Mouse (Mus musculus): ENCODE measurements at regions not wholly inside any gene's neighbourhood (a gene's known extent, or its start where the extent isn't known, plus 50 kb on each side); places are given as distances from the start of the nearest gene placed in this dataset.
"Not testable (repeated sequence)": the region's sequence is repeated elsewhere in the genome, so short reads cannot be mapped to it uniquely, and the experiment has no call there.

- H3K4me3 ChIP-seq (ENCODE audit: low read length); H3K27ac ChIP-seq; H3K9ac ChIP-seq (replicated peaks; ENCODE audit: low read length); DNase-seq (ENCODE audit: low spot score); ATAC-seq; H3K4me1 ChIP-seq (ENCODE audit: insufficient read depth, low read length); H3K27me3 ChIP-seq (ENCODE audit: insufficient read depth, low read length); H3K9me3 ChIP-seq (ENCODE audit: low read length); H3K36me3 ChIP-seq (ENCODE audit: insufficient read depth, low read length); H3K4me2 ChIP-seq (ENCODE audit: low read depth, low read length): not testable (repeated sequence)
- WGBS = 57% methylated on average over 2 of the region's 2 CpGs
Measured at GRCm38 (mm10) chr17:10150403-10150689, 169.3 kb downstream of the Qk start.

DNA sequence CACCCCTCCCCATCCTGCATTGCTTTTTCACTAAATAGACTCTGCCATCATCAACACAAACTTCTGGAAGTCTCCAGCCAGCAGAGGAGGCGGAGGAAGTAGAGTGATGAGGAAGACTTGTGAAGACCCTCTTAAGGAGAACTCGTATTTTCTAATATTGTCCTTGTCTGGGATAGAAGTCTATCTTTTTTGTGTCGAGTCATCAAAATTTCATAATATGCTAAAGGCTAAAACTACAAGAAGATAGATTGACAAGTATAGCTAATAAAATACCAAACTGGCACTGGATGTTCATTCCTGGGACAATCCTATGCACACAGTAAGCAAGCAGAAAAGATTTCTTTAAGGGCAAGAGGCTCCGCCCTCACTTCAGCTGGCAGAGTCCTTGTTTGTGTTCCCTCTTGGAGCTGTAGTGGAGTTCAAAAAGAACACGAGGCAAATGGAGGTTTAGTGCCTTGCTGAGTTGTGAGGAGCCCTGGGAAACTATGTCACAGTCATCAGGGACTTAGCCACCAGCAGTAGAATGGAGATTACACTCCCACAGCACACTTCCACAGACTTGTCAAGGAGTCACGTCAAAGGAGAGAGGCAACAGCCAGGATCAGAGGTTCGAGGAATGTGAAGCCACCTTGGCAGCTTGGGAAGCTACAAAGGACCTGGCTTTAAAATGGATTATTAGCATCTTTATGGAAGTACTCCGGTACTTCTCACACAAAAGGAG, 169.8 kb downstream of the Qk start:
- H3K27ac ChIP-seq = no peak overlapping the region
- H3K4me2 ChIP-seq (ENCODE audit: low read depth, low read length) = no peak overlapping the region
- ATAC-seq (no peak), DNase-seq (ENCODE audit: low spot score) (no peak)
- H3K36me3 ChIP-seq (ENCODE audit: insufficient read depth, low read length) = no peaks in the 10 kb centered on the region
- TF ChIP-seq CTCF (IDR thresholded peaks at IDR 0.05; ENCODE audit: low read depth) = no peak
- no peaks in the 10 kb centered on the region for H3K27me3 ChIP-seq (ENCODE audit: insufficient read depth, low read length)
- H3K9me3 ChIP-seq (ENCODE audit: low read length) = no peaks in the 10 kb centered on the region
- H3K4me1 ChIP-seq (ENCODE audit: insufficient read depth, low read length) = no peaks in the 10 kb centered on the region
- H3K9ac ChIP-seq (replicated peaks; ENCODE audit: low read length) = no peak overlapping the region
- H3K4me3 ChIP-seq (ENCODE audit: low read length) = no peak overlapping the region
- WGBS = 69% methylated on average over 8 of the region's 8 CpGs

DNA sequence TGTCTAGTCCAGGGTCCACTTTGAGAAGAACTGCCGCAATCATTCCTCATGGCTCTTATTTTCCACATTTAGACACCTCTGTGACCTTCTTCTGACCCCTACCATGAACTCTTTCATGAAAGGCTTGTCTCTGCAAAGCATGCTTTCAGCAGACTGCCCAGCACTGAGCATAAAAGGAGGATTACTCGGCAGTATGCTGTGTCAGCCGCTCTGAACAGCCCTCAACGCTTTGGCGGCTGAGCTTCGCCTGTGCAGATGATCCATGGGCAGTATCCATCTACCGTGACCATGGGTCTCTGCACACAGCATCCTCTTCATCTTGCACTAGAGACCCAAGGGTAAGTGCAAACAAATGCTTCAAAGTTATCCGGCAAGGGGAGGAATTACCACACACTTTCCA, 172.5 kb downstream of the Qk start:
- no peak overlapping the region for H3K27ac ChIP-seq
- ATAC-seq = no peak
- 28% methylated on average over 8 of the region's 8 CpGs for WGBS
- H3K4me2 ChIP-seq (ENCODE audit: low read depth, low read length) = no peak overlapping the region
- no peak overlapping the region for H3K9ac ChIP-seq (replicated peaks; ENCODE audit: low read length)
- no peaks in the 10 kb centered on the region for H3K36me3 ChIP-seq (ENCODE audit: insufficient read depth, low read length)
- peak; percentile 27 for DNase-seq (ENCODE audit: low spot score)
- H3K4me1 ChIP-seq (ENCODE audit: insufficient read depth, low read length) = no peaks in the 10 kb centered on the region
- no peaks in the 10 kb centered on the region for H3K27me3 ChIP-seq (ENCODE audit: insufficient read depth, low read length)
- H3K4me3 ChIP-seq (ENCODE audit: low read length) = no peak overlapping the region
- no peak for TF ChIP-seq CTCF (IDR thresholded peaks at IDR 0.05; ENCODE audit: low read depth)
- no peaks in the 10 kb centered on the region for H3K9me3 ChIP-seq (ENCODE audit: low read length)

GRCm38 (mm10) chr17:10146576-10146975, 173.1 kb downstream of the Qk start:
- Histone ChIP-seq H3K4me1 (ENCODE audit: insufficient read depth, low read length) (no peaks in the 10 kb centered on the region), H3K27me3 (ENCODE audit: insufficient read depth, low read length) (no peaks in the 10 kb centered on the region), H3K4me3 (ENCODE audit: low read length) (no peak overlapping the region), H3K4me2 (ENCODE audit: low read depth, low read length) (no peak overlapping the region), H3K27ac (no peak overlapping the region), H3K9ac (replicated peaks; ENCODE audit: low read length) (no peak overlapping the region), H3K36me3 (ENCODE audit: insufficient read depth, low read length) (no peaks in the 10 kb centered on the region), H3K9me3 (ENCODE audit: low read length) (no peaks in the 10 kb centered on the region)
- DNase-seq (ENCODE audit: low spot score) = no peak
- 69% methylated on average over 3 of the region's 3 CpGs for WGBS
- no peak for TF ChIP-seq CTCF (IDR thresholded peaks at IDR 0.05; ENCODE audit: low read depth)
- no peak for ATAC-seq

DNA sequence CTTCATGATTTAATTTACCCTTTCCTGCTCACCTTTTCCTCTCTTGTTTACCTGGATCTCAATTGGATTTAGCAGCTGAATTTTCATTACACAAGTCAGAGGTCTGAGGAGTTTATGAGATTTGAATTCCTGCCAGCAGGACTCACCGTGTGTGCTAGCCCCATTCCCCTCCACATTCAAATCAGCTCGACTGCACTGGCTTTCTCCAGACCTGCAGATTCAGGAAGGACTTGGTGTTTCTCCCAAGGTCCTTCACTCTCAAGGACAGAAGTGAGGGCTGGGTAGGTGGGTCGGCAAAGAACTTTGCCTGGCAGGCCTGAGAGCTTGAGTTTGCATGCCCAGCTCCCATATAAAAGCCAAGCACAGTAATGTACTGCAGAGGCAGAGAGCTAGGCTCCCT, 180.8 kb downstream of the Qk start:
- Histone ChIP-seq H3K27ac (no peak overlapping the region), H3K36me3 (ENCODE audit: insufficient read depth, low read length) (no peaks in the 10 kb centered on the region), H3K4me3 (ENCODE audit: low read length) (no peak overlapping the region), H3K9me3 (ENCODE audit: low read length) (no peaks in the 10 kb centered on the region), H3K27me3 (ENCODE audit: insufficient read depth, low read length) (no peaks in the 10 kb centered on the region), H3K9ac (replicated peaks; ENCODE audit: low read length) (no peak overlapping the region), H3K4me1 (ENCODE audit: insufficient read depth, low read length) (no peaks in the 10 kb centered on the region), H3K4me2 (ENCODE audit: low read depth, low read length) (no peak overlapping the region)
- no peak for TF ChIP-seq CTCF (IDR thresholded peaks at IDR 0.05; ENCODE audit: low read depth)
- DNase-seq (ENCODE audit: low spot score) = no peak
- 37% methylated on average over 3 of the region's 3 CpGs for WGBS
- no peak for ATAC-seq

DNA sequence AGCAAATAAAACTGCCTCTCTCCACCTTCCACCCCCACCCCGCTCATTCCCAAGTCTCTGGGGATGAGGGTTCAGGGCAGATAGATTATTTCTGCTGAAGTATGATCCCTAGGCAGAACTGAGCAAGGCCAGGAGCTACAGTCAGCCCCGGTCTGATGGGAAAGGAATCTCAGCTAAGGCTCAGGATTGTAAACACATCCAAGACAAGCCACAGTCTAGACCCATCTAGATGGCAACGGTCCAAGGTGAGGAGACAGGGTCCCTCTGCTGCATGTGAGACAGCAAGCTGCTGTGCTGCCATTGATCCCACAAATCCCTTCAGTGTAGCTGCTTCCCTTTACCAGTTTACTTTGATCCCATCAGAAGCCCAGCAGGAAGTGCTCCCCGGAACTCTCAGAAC, 181.3 kb downstream of the Qk start:
- WGBS = 53% methylated on average over 4 of the region's 4 CpGs
- Histone ChIP-seq H3K4me1 (ENCODE audit: insufficient read depth, low read length) (no peaks in the 10 kb centered on the region), H3K27ac (no peak overlapping the region), H3K4me3 (ENCODE audit: low read length) (no peak overlapping the region), H3K9me3 (ENCODE audit: low read length) (no peaks in the 10 kb centered on the region), H3K36me3 (ENCODE audit: insufficient read depth, low read length) (no peaks in the 10 kb centered on the region), H3K27me3 (ENCODE audit: insufficient read depth, low read length) (no peaks in the 10 kb centered on the region), H3K4me2 (ENCODE audit: low read depth, low read length) (no peak overlapping the region), H3K9ac (replicated peaks; ENCODE audit: low read length) (no peak overlapping the region)
- ATAC-seq (no peak), DNase-seq (ENCODE audit: low spot score) (peak; percentile 20)
- TF ChIP-seq CTCF (IDR thresholded peaks at IDR 0.05; ENCODE audit: low read depth) = no peak

DNA sequence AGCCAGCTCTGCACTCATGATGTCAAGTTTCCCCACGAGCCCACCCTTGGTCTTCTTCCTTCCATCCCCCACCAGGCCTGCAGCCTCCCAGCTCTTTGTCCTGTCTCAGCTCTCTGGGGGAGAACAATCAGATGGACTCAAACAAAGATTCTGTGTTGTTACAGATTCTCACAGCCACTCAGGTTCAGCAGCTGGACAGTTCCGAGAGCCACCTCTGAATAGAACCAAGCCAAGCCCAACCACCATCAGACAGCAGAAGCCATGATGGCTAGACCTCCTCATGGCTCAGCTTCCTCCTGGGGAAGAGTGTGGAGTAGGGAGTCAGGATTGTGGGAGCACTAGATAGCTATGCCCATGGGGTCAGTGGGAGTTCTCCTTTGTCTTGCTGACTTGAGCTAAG, 184.5 kb downstream of the Qk start:
- H3K36me3 ChIP-seq (ENCODE audit: insufficient read depth, low read length) = no peaks in the 10 kb centered on the region
- no peak overlapping the region for H3K9ac ChIP-seq (replicated peaks; ENCODE audit: low read length)
- H3K4me2 ChIP-seq (ENCODE audit: low read depth, low read length) = no peak overlapping the region
- TF ChIP-seq CTCF (IDR thresholded peaks at IDR 0.05; ENCODE audit: low read depth) = no peak
- H3K9me3 ChIP-seq (ENCODE audit: low read length) = no peaks in the 10 kb centered on the region
- no peak overlapping the region for H3K27ac ChIP-seq
- ATAC-seq (no peak), DNase-seq (ENCODE audit: low spot score) (no peak)
- no peaks in the 10 kb centered on the region for H3K27me3 ChIP-seq (ENCODE audit: insufficient read depth, low read length)
- WGBS = 60% methylated on average over 2 of the region's 2 CpGs
- H3K4me3 ChIP-seq (ENCODE audit: low read length) = no peak overlapping the region
- H3K4me1 ChIP-seq (ENCODE audit: insufficient read depth, low read length) = no peaks in the 10 kb centered on the region
